Mouse (Mus musculus) splenic B cell, adult 2 months (primary cell): ENCODE data around the gene Pf4.

Experiments used
- DNase-seq: peaks from one replicate; pipeline ENCODE4 v3.0.0-alpha.2; 2011; ENCODE audit warnings: low read depth, low spot score
- H3K27me3 ChIP-seq: 2 replicates; pipeline ENCODE4 v1.6.1; 2012; ENCODE audit warnings: mild to moderate bottlenecking, low read length, moderate library complexity, mixed read lengths; ENCODE audit not compliant: control insufficient read depth, poor library complexity, insufficient read depth, severe bottlenecking
- H3K36me3 ChIP-seq: 2 replicates; pipeline ENCODE4 v1.6.1; 2012; ENCODE audit warnings: mild to moderate bottlenecking, low read length, moderate library complexity, mixed read lengths; ENCODE audit not compliant: control insufficient read depth, poor library complexity, insufficient read depth, severe bottlenecking

Pf4 gene

DNA sequence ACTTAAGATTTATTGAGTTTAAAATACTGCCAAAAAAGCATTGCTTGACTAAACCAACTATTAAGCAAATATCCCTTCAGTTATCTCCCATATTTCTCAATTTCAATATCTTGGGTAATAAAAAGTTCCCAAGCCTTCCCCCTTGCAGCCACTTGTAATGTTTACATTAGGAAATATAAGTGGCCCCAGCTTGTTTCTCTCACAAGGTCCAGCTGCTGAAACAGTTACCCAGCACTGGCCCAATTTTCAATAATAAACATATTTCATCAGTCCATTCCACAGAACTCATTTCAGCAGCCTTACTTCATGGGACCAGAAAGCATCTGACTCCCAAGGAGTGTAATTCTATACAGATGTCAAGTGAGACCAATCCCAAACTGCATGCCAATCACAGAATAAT is 47.5 kb downstream of the Pf4 start:
- no peak for DNase-seq

More for the DNA sequence above, 47.5 kb downstream of the Pf4 start:
- Histone ChIP-seq H3K27me3 (no peaks in the 10 kb centered on the region), H3K36me3 (no peaks in the 10 kb centered on the region)
